Mouse (Mus musculus) heart, adult 2 months (tissue): ENCODE results near the gene Rab12. TPM values are rescaled to one million over a fixed set of nuclear protein-coding genes. Genes with fewer than 3 reads are reported as not detected.
"Not testable (repeated sequence)": the region's sequence is repeated elsewhere in the genome, so short reads cannot be mapped to it uniquely, and the experiment has no call there.

Experiments used
- DNase-seq, 2 experiments: peaks; one replicate each; pipeline ENCODE4 v3.0.0; 2021
- H3K27ac ChIP-seq: fragments of 200-600 bp; 2 replicates; pipeline ENCODE4 v1.8.1; 2022
- H3K27me3 ChIP-seq: fragments of 200-500 bp; 2 replicates; pipeline ENCODE4 v1.6.1; 2012; ENCODE audit warnings: mild to moderate bottlenecking, low read length, inconsistent platforms, mixed read lengths; ENCODE audit not compliant: control insufficient read depth, insufficient read depth
- H3K36me3 ChIP-seq: fragments of 200-500 bp; 2 replicates; pipeline ENCODE4 v1.6.1; 2012; ENCODE audit warnings: low read length, inconsistent platforms; ENCODE audit not compliant: control insufficient read depth, insufficient read depth
- H3K4me1 ChIP-seq: fragments of 200-500 bp; 2 replicates; pipeline ENCODE4 v1.6.1; 2011; ENCODE audit warnings: low read length; ENCODE audit not compliant: control insufficient read depth, insufficient read depth
- H3K4me3 ChIP-seq: fragments of 200-600 bp; 2 replicates; pipeline ENCODE4 v1.8.1; 2022
- H3K79me2 ChIP-seq: fragments of 200-500 bp; replicated peaks from 2 replicates; pipeline ENCODE4 v1.6.1; 2012; ENCODE audit warnings: mild to moderate bottlenecking, inconsistent platforms, low read length, moderate library complexity, mixed read lengths; ENCODE audit not compliant: control insufficient read depth, insufficient read depth
- H3K9ac ChIP-seq: fragments of 200-500 bp; 2 replicates; pipeline ENCODE4 v1.6.1; 2012; ENCODE audit warnings: low read depth, mild to moderate bottlenecking, control low read depth, inconsistent platforms, low read length, mixed read lengths
- CTCF ChIP-seq: fragments of 200-600 bp; IDR thresholded peaks from 2 replicates; pipeline ENCODE4 v1.8.1; 2022; ENCODE audit warnings: antibody characterized with exemption, mild to moderate bottlenecking, moderate library complexity
- EP300 ChIP-seq: fragments of 200-500 bp; IDR thresholded peaks from 2 replicates; pipeline ENCODE4 v1.6.1; 2011; ENCODE audit warnings: low read depth, low read length, control low read depth; ENCODE audit not compliant: insufficient read depth
- POLR2A ChIP-seq: fragments of 200-500 bp; IDR thresholded peaks from 2 replicates; pipeline ENCODE4 v1.6.1; 2011; ENCODE audit warnings: mild to moderate bottlenecking, low read depth, low read length, control low read depth; ENCODE audit not compliant: insufficient read depth
- WGBS: fragments of 180-500 bp; shearing (Covaris S2); methylation state at CpG from one replicate; pipeline ENCODE4 v1.1.7; 2018; 5-methylcytosine and 5-hydroxymethylcytosine counted together
- intact Hi-C: fragments of 180-260 bp; cut with DNase I; formaldehyde crosslinking; loops from one replicate; pipeline ENCODE4 v1.15.1; 2025
- polyA plus RNA-seq: library from polyadenylated mRNA; depleted of rRNA; stranded (reverse); fragments of >200 nt; gene quantifications from 2 replicates; pipeline ENCODE4 v1.2.3, GENCODE M21; 2012
- total RNA-seq, 2 experiments: library from RNA; stranded (reverse); gene quantifications; 2 replicates each; pipeline ENCODE4 v1.2.3; 2021

Rab12 gene
- total and polyA plus RNA-seq, 3 experiments, result 79.7 to 238 (median 206) TPM

GRCm38 (mm10) chr17:66552690-66553089 lies 33.2 kb upstream of the Rab12 start:
- no peak for DNase-seq
- H3K79me2 ChIP-seq, result no peaks in the 10 kb centered on the region
- no peak overlapping the region for H3K4me3 ChIP-seq
- WGBS, result 77% methylated on average over 4 of the region's 4 CpGs
- intact Hi-C loops, result no loop called here
- H3K27me3 ChIP-seq, result no peaks in the 10 kb centered on the region
- H3K27ac ChIP-seq, result no peak overlapping the region
- no peaks in the 10 kb centered on the region for H3K4me1 ChIP-seq
- TF ChIP-seq POLR2A (no peak), CTCF (no peak), EP300 (no peak)
- H3K9ac ChIP-seq, result no peak overlapping the region
- no peaks in the 10 kb centered on the region for H3K36me3 ChIP-seq

- intact Hi-C loops, result no loop called here
- TF ChIP-seq POLR2A (no peak), EP300 (no peak), CTCF (no peak)
- Histone ChIP-seq H3K4me1 (no peaks in the 10 kb centered on the region), H3K36me3 (no peaks in the 10 kb centered on the region), H3K4me3 (no peak overlapping the region), H3K79me2 (no peaks in the 10 kb centered on the region), H3K27ac (no peak overlapping the region), H3K9ac (no peak overlapping the region), H3K27me3 (no peaks in the 10 kb centered on the region)
- 84% methylated on average over 5 of the region's 5 CpGs for WGBS
- DNase-seq, result no peak
These were observed 31.0 kb upstream of the Rab12 start for GRCm38 (mm10) chr17:66550486-66550885.

GRCm38 (mm10) chr17:66532285-66532684 lies 12.8 kb upstream of the Rab12 start:
- no peaks in the 10 kb centered on the region for H3K27me3 ChIP-seq
- 80% methylated on average over 1 of the region's 1 CpGs for WGBS
- no peaks in the 10 kb centered on the region for H3K79me2 ChIP-seq
- no peaks in the 10 kb centered on the region for H3K4me1 ChIP-seq
- no peak for DNase-seq
- no peaks in the 10 kb centered on the region for H3K36me3 ChIP-seq
- H3K27ac ChIP-seq, result no peak overlapping the region
- intact Hi-C loops, result no loop called here
- no peak overlapping the region for H3K4me3 ChIP-seq
- no peak overlapping the region for H3K9ac ChIP-seq
- no peak for TF ChIP-seq CTCF
- TF ChIP-seq POLR2A, result no peak
- TF ChIP-seq EP300, result no peak

- H3K27ac ChIP-seq, result no peak overlapping the region
- no peak overlapping the region for H3K4me3 ChIP-seq
- WGBS, result 53% methylated on average over 5 of the region's 5 CpGs
- 0 out of 2 replicates have a peak, but pooled peaks cover 3% of the 10 kb centered on the region for H3K27me3 ChIP-seq
- intact Hi-C loops, result no loop called here
- no peaks in the 10 kb centered on the region; the same call in 1 of the 2 replicates for H3K4me1 ChIP-seq
- no peaks in the 10 kb centered on the region; the same call in 1 of the 2 replicates for H3K36me3 ChIP-seq
- H3K9ac ChIP-seq, result no peak overlapping the region
- peaks cover 4% of the 10 kb centered on the region for H3K79me2 ChIP-seq
- TF ChIP-seq CTCF, result no peak
- no peak for TF ChIP-seq POLR2A
- TF ChIP-seq EP300, result no peak
- DNase-seq, result no peak
These were observed 3.9 kb upstream of the Rab12 start for GRCm38 (mm10) chr17:66523396-66523795.

DNA sequence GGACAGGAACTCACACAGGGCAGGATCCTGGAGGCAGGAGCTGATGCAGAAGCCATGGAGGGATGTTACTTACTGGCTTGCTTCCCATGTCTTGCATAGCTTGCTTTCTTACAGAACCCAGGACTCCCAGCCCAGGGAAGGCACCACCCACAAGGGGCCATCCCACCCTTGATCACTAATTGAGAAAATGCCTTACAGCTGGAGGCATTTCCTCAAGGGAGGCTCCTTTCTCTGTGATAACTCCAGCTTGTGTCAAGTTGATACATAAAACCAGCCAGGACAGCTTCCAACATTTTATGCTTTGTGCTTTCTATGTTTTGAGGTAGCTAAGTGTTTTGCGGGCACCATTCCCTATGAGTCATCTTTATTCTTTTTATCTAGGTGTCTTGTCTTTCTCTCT lies 3.1 kb upstream of the Rab12 start:
- WGBS, result 66% methylated on average over 1 of the region's 1 CpGs
- H3K9ac ChIP-seq, H3K79me2 ChIP-seq, H3K27me3 ChIP-seq, H3K36me3 ChIP-seq, intact Hi-C loops, DNase-seq, H3K4me3 ChIP-seq, H3K27ac ChIP-seq, H3K4me1 ChIP-seq: not testable (repeated sequence)

GRCm38 (mm10) chr17:66518877-66519553 lies 514 bp downstream of the Rab12 start:
- H3K27ac ChIP-seq, result peak overlapping the region; percentile 91
- peaks cover 10% of the 10 kb centered on the region for H3K79me2 ChIP-seq
- peaks cover 13% of the 10 kb centered on the region for H3K36me3 ChIP-seq
- H3K27me3 ChIP-seq, result no peaks in the 10 kb centered on the region
- intact Hi-C loops, result no loop called here
- WGBS, result under 1% methylated on average over 57 of the region's 57 CpGs
- TF ChIP-seq CTCF (no peak), EP300 (no peak), POLR2A (no peak)
- H3K4me3 ChIP-seq, result peak overlapping the region; percentile 98
- H3K4me1 ChIP-seq, result peaks cover 7% of the 10 kb centered on the region
- peak in 1 of 2 experiments; percentile 51 for DNase-seq
- H3K9ac ChIP-seq, result peak overlapping the region; percentile 96
